Mouse (Mus musculus): ENCODE results near the gene Zan.

DNA sequence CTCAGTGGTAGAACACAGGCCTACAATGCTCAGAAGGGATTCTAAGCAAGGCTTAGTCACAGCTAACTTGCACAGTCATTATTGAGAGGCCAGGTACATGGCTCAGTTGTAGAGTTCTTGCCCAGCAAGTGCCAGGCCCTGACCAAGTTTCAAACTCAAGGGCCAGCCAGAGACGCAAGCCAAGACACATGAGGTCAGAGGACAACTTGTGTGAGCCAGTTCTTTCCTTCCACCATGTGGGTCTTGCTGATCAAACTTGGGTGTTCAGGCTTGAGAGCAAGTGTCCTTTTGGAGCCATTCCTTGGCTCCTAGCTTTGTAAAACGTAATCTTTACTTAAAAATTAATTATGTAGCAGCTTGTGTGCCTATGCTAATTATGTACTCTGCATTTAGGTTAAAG, 72.8 kb downstream of the Zan start:
- TF ChIP-seq CTCF (IDR thresholded peaks at IDR 0.05; ENCODE audit: low read depth, low read length) (no peak), POLR2A (IDR thresholded peaks at IDR 0.05; ENCODE audit: insufficient read depth, low read length) (no peak), EP300 (IDR thresholded peaks at IDR 0.05; ENCODE audit: insufficient read depth, low read depth, low read length) (no peak)

All from ES-Bruce4 (cell line).